Mouse (Mus musculus) erythroblast, embryonic 14.5 days (primary cell): ENCODE data around the gene Rdh7. TPM values are rescaled to one million over a fixed set of nuclear protein-coding genes. Genes with fewer than 3 reads are reported as not detected.
"Not testable (repeated sequence)": the region's sequence is repeated elsewhere in the genome, so short reads cannot be mapped to it uniquely, and the experiment has no call there.

ENCODE experiments used
- H3K27me3 ChIP-seq: 2 replicates; pipeline ENCODE4 v1.6.1; 2012; ENCODE audit warnings: inconsistent platforms; ENCODE audit not compliant: control insufficient read depth
- H3K36me3 ChIP-seq: 2 replicates; pipeline ENCODE4 v1.6.1; 2012; ENCODE audit warnings: mild to moderate bottlenecking, inconsistent platforms; ENCODE audit not compliant: control insufficient read depth
- H3K4me1 ChIP-seq: 2 replicates; pipeline ENCODE4 v1.6.1; 2012; ENCODE audit warnings: inconsistent platforms; ENCODE audit not compliant: control insufficient read depth
- H3K4me3 ChIP-seq: replicated peaks from 2 replicates; pipeline ENCODE3; 2012; ENCODE audit warnings: moderate library complexity, mild to moderate bottlenecking, inconsistent platforms
- H3K9me3 ChIP-seq: 2 replicates; pipeline ENCODE4 v1.6.1; 2012; ENCODE audit warnings: low read length, inconsistent platforms, mixed read lengths; ENCODE audit not compliant: control insufficient read depth
- GATA1 ChIP-seq: IDR thresholded peaks from 2 replicates; pipeline ENCODE4 v1.6.1; 2012; ENCODE audit warnings: low read length, inconsistent platforms, mixed read lengths
- TAL1 ChIP-seq: IDR thresholded peaks from 3 replicates; pipeline ENCODE4 v1.6.1; 2012; ENCODE audit warnings: low read length, inconsistent platforms, mixed read lengths
- polyA plus RNA-seq: library from polyadenylated mRNA; stranded (reverse); fragments of >175 nt; gene quantifications from 2 replicates; pipeline ENCODE4 v1.2.3, GENCODE M21; 2012

The Rdh7 gene
- polyA plus RNA-seq, 1 experiment, result not detected

- no peaks in the 10 kb centered on the region for H3K36me3 ChIP-seq
- no peak for TF ChIP-seq GATA1
- TF ChIP-seq TAL1, result no peak
These were observed 29.0 kb upstream of the Rdh7 start for GRCm38 (mm10) chr10:127917651-127918050.

GRCm38 (mm10) chr10:127917183-127917582 is 28.6 kb upstream of the Rdh7 start:
- not testable (repeated sequence) for H3K9me3 ChIP-seq, H3K36me3 ChIP-seq, H3K4me3 ChIP-seq, H3K4me1 ChIP-seq, H3K27me3 ChIP-seq

More at GRCm38 (mm10) chr10:127917651-127918050, 29.0 kb upstream of the Rdh7 start:
- peaks cover 8% of the 10 kb centered on the region for H3K9me3 ChIP-seq
- H3K4me3 ChIP-seq, result no peak overlapping the region
- H3K27me3 ChIP-seq, result no peaks in the 10 kb centered on the region
- no peaks in the 10 kb centered on the region for H3K4me1 ChIP-seq

- Histone ChIP-seq H3K27me3 (no peaks in the 10 kb centered on the region), H3K9me3 (peaks cover 8% of the 10 kb centered on the region), H3K4me3 (no peak overlapping the region), H3K36me3 (no peaks in the 10 kb centered on the region), H3K4me1 (no peaks in the 10 kb centered on the region)
- TF ChIP-seq GATA1 (no peak), TAL1 (no peak)
These were observed 27.0 kb upstream of the Rdh7 start for GRCm38 (mm10) chr10:127915578-127915977.

GRCm38 (mm10) chr10:127907386-127907951 is 18.9 kb upstream of the Rdh7 start:
- no peaks in the 10 kb centered on the region for H3K27me3 ChIP-seq
- no peaks in the 10 kb centered on the region for H3K4me1 ChIP-seq
- no peak overlapping the region for H3K4me3 ChIP-seq
- no peaks in the 10 kb centered on the region for H3K9me3 ChIP-seq
- TF ChIP-seq GATA1 (no peak), TAL1 (no peak)
- no peaks in the 10 kb centered on the region for H3K36me3 ChIP-seq

- H3K4me3 ChIP-seq, result no peak overlapping the region
- no peaks in the 10 kb centered on the region for H3K36me3 ChIP-seq
- no peaks in the 10 kb centered on the region for H3K27me3 ChIP-seq
- no peaks in the 10 kb centered on the region for H3K9me3 ChIP-seq
- TF ChIP-seq GATA1 (no peak), TAL1 (no peak)
- no peaks in the 10 kb centered on the region for H3K4me1 ChIP-seq
These were observed 17.5 kb upstream of the Rdh7 start for GRCm38 (mm10) chr10:127906138-127906537.

GRCm38 (mm10) chr10:127904718-127905446 is 16.3 kb upstream of the Rdh7 start:
- no peak for TF ChIP-seq GATA1
- no peak for TF ChIP-seq TAL1
- no peaks in the 10 kb centered on the region for H3K4me1 ChIP-seq
- H3K36me3 ChIP-seq, result no peaks in the 10 kb centered on the region
- no peak overlapping the region for H3K4me3 ChIP-seq
- H3K9me3 ChIP-seq, result no peaks in the 10 kb centered on the region
- H3K27me3 ChIP-seq, result no peaks in the 10 kb centered on the region

- Histone ChIP-seq H3K27me3 (no peaks in the 10 kb centered on the region), H3K4me1 (no peaks in the 10 kb centered on the region), H3K36me3 (no peaks in the 10 kb centered on the region), H3K4me3 (no peak overlapping the region), H3K9me3 (no peaks in the 10 kb centered on the region)
- TF ChIP-seq TAL1 (no peak), GATA1 (no peak)
These were observed 14.5 kb upstream of the Rdh7 start for GRCm38 (mm10) chr10:127903116-127903515.

GRCm38 (mm10) chr10:127901751-127902150 is 13.1 kb upstream of the Rdh7 start:
- H3K27me3 ChIP-seq, result no peaks in the 10 kb centered on the region
- no peaks in the 10 kb centered on the region for H3K9me3 ChIP-seq
- H3K36me3 ChIP-seq, result no peaks in the 10 kb centered on the region
- H3K4me3 ChIP-seq, result no peak overlapping the region
- H3K4me1 ChIP-seq, result no peaks in the 10 kb centered on the region
- TF ChIP-seq GATA1 (no peak), TAL1 (no peak)

GRCm38 (mm10) chr10:127899783-127900182 is 11.2 kb upstream of the Rdh7 start:
- Histone ChIP-seq H3K27me3 (no peaks in the 10 kb centered on the region), H3K4me1 (no peaks in the 10 kb centered on the region), H3K36me3 (no peaks in the 10 kb centered on the region), H3K9me3 (no peaks in the 10 kb centered on the region), H3K4me3 (no peak overlapping the region)
- TF ChIP-seq GATA1 (no peak), TAL1 (no peak)
